Mouse (Mus musculus) ES-Bruce4 (cell line): ENCODE measurements at regions not wholly inside any gene's neighbourhood (a gene's known extent, or its start where the extent isn't known, plus 50 kb on each side); places are given as distances from the start of the nearest gene placed in this dataset.

Source experiments
- CTCF ChIP-seq: IDR thresholded peaks from one replicate; pipeline ENCODE4 v1.8.1; 2011; ENCODE audit warnings: low read depth, low read length
- EP300 ChIP-seq: IDR thresholded peaks from 2 replicates; pipeline ENCODE4 v1.6.1; 2011; ENCODE audit warnings: low read depth, low read length; ENCODE audit not compliant: insufficient read depth
- POLR2A ChIP-seq: IDR thresholded peaks from one replicate; pipeline ENCODE4 v1.8.1; 2011; ENCODE audit warnings: low read length; ENCODE audit not compliant: insufficient read depth

DNA sequence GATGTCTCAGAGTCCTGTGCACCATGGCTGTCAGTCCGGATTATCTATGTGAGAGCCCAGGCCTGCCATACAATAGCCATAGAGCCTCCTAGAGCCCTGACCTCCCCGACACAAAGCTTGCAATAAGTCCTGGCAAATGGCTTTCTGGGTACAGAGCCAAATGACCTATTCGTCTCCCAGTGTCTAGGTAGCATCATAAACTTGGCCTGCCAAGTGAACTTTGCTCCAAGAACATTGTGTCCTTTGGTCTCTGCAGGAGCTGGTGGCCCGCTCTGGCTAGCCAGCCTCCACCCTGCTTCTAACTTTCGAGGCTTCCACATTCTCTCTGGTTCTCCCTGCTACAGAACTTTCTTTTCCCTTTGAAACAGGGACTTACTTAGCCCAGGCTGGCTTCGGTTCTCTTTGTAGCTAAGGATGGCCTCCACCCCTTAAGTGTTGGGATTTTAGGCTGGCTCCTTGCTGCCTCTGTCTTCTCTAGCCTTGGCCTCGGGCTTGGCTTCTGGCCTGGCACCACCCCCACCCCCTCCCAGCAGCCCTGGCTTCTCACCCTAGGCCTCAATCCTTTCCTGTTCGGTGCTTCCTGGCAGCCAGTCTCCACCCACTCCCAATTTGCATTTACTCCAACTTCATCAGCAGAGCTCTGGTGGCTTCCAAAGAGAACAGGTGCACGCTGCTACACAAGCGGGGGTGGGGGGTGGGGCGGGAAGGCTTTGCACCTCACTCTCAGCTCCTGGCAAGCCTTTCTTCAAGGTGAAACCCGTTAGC lies 70.8 kb upstream of the Grik3 start:
- TF ChIP-seq CTCF (no peak), POLR2A (no peak), EP300 (no peak)
